Mouse (Mus musculus) B cell, adult 2 months (primary cell): ENCODE measurements around the gene Fancd2.

ENCODE experiments used
- DNase-seq, 2 experiments: peaks; one replicate each; pipeline ENCODE4 v3.0.0; 2022

The Fancd2 gene

GRCm38 (mm10) chr6:113612258-113612969 lies 80.9 kb downstream of the Fancd2 start:
- no peak for DNase-seq

DNA sequence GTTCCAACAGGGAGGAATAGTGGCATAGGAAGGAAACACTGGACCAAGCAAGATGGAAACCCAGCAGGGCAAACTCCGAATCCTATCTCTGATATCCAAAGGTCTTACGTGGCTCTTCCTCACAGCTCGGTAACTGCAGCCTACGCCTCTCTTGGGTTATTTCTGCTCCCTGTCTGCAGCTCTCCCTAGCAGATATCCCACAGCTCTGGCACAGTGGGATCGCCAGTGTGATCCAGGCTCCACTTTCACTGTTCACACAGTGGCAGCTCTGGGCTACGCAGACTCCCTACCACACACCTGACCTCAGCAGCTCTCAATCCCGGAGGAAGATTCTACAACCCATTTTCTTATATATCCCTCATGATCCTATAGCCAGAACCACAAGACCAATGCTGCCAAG lies 82.7 kb downstream of the Fancd2 start:
- no peak for DNase-seq

DNA sequence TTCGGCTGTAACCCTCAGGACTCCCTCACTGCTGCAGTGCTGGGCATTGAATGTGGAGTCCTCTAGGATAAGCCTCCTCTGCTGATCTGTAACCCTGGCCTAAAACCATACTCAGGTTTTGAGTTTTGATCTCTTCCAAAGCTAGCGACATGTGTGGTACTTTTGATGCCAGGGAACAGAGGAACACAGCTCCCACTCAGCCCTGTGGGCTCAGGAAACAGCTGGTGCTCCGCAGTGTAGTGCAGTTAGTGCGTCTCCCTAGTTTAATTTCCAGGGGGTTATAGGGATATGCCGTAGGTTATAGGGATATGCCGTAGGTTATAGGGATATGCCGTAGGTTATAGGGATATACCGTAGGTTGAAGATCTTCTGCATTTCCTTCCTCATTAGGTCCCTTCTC lies 83.5 kb downstream of the Fancd2 start:
- DNase-seq: no peak

DNA sequence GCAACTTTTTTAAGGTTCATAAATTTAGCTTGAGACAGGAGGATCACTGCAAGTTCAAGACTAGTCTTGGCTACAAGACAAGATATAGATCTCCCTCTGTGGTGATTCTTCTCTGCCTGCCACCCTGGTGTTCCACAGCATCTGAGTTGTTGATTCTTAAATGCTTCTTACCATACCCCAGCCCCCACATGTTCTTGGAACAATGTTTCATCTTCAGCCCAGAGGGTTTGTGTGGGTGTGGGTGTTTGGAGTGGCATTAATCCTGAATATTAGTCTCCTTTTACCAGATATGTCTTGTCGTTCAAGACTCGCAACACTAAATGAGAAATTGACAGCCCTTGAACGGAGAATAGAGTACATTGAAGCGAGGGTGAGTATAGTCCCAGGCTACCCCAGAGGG lies 84.0 kb downstream of the Fancd2 start:
- no peak for DNase-seq

- DNase-seq: no peak
These were observed 91.9 kb downstream of the Fancd2 start for GRCm38 (mm10) chr6:113623386-113623785.

DNA sequence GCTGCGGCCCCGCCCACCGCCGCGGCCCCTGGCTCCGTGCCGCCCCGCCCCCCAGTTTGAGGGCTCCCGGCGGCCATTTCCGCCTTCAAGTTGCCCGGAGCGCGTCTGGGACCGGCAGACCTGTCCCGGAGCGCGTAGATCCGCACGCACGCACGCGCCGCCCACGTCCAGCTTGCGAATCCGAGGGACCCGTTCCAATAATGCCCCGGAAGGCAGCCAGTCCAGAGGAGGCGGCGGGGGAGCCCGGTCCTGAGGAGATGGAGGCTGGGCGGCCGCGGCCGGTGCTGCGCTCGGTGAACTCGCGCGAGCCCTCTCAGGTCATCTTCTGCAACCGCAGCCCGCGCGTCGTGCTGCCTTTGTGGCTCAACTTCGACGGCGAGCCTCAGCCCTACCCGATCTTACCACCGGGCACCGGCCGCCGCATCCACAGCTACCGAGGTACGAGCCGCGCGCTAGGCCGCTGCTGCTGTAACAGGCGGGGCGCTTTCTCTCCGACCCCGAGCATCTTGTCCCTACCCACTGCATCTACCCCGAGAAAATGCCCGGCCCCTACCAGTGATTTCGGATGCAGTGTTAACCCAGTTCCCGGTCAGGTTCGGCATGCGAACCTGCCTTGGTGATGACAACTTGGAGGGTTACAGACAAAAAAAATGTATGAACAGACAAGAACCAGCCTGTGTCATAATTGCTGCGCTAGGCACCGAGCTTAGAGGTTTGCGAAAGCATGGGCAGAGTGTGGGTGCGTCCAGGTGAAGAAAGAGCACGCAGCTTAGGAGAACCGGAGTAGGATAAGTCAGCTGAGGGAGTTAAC lies 92.7 kb downstream of the Fancd2 start, which contains the start of gene Vhl:
Gene Vhl, plus strand, starts transcription at position 19 of the 811 bp plus-strand sequence.
- DNase-seq: peak; percentile 88 to 91

DNA sequence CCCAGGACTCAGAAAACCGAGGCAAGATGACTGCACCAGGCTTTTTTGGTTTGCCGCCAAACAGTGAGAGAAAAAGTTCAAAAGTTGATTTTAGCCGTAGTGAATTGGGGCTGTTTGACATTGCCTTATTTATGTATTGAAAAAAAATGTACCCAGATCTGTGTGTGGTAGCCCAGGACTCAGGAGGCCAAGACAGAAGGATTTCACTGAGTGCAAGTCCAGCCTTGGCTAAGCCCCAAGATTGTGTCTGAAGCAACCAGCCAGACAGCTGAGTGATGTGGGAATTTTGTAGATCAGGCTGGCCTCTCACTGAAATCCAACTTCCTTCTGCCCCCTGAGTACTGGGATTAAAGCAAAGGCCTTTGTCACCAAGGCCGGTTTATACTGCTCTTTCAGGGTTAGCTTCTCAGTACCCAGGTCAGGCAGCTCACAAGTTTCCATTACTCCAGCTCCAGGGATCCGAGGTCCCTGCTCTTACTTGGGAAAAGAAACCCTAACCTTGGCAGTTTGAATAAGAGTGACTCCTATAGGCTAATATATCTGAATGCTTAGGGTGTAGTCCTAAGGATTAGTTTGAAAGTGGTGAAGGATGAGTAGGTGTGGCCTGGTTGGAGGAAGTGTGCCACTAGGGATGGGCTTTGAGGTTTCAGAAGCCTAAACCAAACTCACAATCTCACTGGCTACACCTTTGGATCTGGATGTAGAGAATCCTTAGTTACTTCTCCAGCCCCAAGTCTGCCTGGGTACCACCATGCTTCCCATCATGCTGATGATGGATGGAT lies 93.7 kb downstream of the Fancd2 start:
- peak in 1 of 2 experiments; percentile 12 for DNase-seq

DNA sequence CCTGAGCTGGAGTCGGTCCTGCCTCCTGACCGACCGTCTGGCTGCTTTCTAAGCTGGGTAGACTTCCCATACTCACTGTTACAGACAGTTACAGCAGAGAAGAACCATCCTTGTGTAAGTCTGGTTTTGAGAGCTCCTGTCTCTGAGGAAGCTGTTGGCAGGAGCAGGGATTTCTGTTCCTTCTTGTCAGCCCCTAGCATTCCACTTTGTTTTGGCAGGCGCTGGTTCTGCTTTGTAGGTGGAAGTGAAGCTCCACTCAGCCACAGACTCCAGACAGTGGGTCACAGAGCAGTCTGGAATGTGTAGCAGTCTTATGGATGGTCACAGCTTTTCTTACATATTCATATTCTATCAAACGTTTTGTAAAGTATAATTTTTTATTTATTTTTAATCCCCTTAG lies 98.8 kb downstream of the Fancd2 start:
- no peak for DNase-seq

DNA sequence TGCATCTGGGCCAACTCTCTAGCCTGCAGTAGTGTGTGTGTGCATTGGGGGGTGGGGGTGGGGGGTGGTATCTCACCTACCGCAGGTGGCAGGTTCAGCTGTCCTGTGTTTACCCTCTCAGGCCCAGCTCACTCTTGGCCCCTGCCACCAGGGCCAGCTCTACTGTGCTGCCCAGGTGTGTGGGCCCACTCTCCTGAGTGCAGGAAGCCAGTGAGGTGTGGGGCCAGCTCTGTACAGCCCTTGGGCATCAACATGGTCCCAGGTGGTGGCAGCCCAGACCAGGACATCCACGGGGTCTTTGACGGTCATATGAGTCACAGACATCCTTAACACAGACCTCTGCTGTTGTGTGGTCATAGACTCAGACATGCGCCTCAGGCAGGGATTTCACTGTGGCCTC lies 101.4 kb downstream of the Fancd2 start:
- DNase-seq: no peak

GRCm38 (mm10) chr6:113638302-113639040 lies 107.0 kb downstream of the Fancd2 start, which contains the start of gene Irak2:
TSS of gene Irak2 (plus strand) at chr6:113638467.
- peak; percentile 95 to 96 for DNase-seq

- no peak for DNase-seq
These were observed 107.7 kb downstream of the Fancd2 start for GRCm38 (mm10) chr6:113639201-113639600.

GRCm38 (mm10) chr6:113642605-113643004 lies 111.1 kb downstream of the Fancd2 start:
- no peak for DNase-seq

DNA sequence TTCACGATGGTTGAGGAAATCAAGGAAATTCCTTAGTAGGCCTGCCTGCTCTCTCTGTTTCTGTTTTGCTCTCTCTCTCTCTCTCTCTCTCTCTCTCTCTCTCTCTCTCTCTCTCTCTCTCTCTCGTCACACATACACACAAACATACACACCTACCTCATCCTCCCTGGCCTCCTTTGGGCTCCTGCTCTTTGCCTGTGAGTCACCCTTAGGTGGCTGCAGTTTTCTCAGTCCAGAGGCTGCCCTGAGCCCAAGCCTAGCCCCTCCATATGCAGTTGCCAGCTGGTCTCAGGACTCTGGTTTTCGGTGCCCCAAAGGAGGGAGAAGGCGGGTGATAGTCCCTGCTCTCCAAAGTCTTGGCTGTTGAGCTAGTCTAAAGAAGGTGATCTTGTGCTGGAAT lies 111.5 kb downstream of the Fancd2 start:
- no peak for DNase-seq

DNA sequence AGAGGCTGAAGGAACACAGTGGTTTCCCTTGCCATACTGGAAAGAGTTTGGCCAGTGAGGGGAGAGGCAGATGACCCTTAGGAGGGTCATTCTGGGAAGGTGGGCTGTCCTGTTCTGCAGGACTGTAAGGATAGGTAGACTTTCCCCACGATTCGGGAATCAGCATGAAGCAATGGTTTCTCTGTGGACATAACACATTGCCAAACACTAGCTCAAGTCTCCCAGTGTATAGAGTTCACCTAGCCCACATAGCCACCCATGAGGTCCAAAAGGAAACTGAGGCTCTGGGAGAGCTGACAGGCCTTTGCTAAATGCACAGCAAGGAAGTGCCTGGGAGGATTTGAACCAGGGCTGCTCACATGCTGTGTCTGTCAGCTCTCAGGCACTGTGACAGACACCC lies 112.5 kb downstream of the Fancd2 start:
- DNase-seq: no peak

DNA sequence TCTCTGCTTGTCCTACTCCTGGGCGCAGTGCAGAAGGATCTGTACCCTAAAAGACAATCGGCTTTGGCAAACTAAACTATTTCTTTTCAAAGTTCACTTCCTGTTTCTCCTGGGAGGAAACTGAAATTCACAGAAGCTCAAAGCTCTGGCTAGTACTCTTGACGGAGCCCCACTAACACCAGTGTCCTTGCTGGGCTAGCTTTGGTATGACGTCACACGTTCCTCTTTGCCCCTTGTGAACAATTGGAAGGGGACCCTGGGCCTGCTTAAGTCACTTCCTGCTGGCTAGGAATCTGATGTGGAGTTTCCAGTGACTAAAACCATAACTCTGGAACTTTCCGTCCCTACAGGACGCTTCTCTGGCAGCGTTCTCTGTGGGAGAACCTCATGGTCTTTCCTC lies 113.3 kb downstream of the Fancd2 start:
- DNase-seq: peak in 1 of 2 experiments; percentile 14
